Mouse (Mus musculus): Measurements from ENCODE around the gene Btnl2. TPM values are rescaled to one million over a fixed set of nuclear protein-coding genes. Genes with fewer than 3 reads are reported as not detected.

Gene Btnl2
- polyA plus RNA-seq, 1 experiment from 2014 or later: not detected

- Histone ChIP-seq H3K27ac (ENCODE audit: low read length) (no peak overlapping the region), H3K27me3 (ENCODE audit: insufficient read depth, low read length) (no peaks in the 10 kb centered on the region), H3K9ac (replicated peaks; ENCODE audit: low read length) (no peak overlapping the region), H3K9me3 (ENCODE audit: low read length) (no peaks in the 10 kb centered on the region), H3K36me3 (ENCODE audit: insufficient read depth, low read length) (no peaks in the 10 kb centered on the region), H3K4me2 (replicated peaks; ENCODE audit: low read depth, low read length) (no peak overlapping the region), H3K4me3 (ENCODE audit: low read length) (no peak overlapping the region), H3K4me1 (ENCODE audit: insufficient read depth, low read length) (0 out of 2 replicates have a peak, but pooled peaks cover 3% of the 10 kb centered on the region)
- WGBS: 34% methylated on average over 3 of the region's 3 CpGs
- no peak for ATAC-seq (ENCODE audit: low FRiP score, low TSS enrichment)
These were observed 41.2 kb upstream of the Btnl2 start for GRCm38 (mm10) chr17:34313393-34313792.

GRCm38 (mm10) chr17:34314286-34314685 is 40.3 kb upstream of the Btnl2 start:
- H3K4me2 ChIP-seq (replicated peaks; ENCODE audit: low read depth, low read length): no peak overlapping the region
- no peak overlapping the region for H3K27ac ChIP-seq (ENCODE audit: low read length)
- no peak overlapping the region for H3K9ac ChIP-seq (replicated peaks; ENCODE audit: low read length)
- 0 out of 2 replicates have a peak, but pooled peaks cover 1% of the 10 kb centered on the region for H3K4me1 ChIP-seq (ENCODE audit: insufficient read depth, low read length)
- no peaks in the 10 kb centered on the region for H3K36me3 ChIP-seq (ENCODE audit: insufficient read depth, low read length)
- no peaks in the 10 kb centered on the region for H3K27me3 ChIP-seq (ENCODE audit: insufficient read depth, low read length)
- H3K9me3 ChIP-seq (ENCODE audit: low read length): no peaks in the 10 kb centered on the region
- WGBS: 57% methylated on average over 9 of the region's 9 CpGs
- no peak overlapping the region for H3K4me3 ChIP-seq (ENCODE audit: low read length)
- no peak for ATAC-seq (ENCODE audit: low FRiP score, low TSS enrichment)

- no peaks in the 10 kb centered on the region for H3K4me1 ChIP-seq (ENCODE audit: insufficient read depth, low read length)
These were observed 39.1 kb upstream of the Btnl2 start for GRCm38 (mm10) chr17:34315512-34315911.

GRCm38 (mm10) chr17:34316697-34317096 is 37.9 kb upstream of the Btnl2 start:
- Histone ChIP-seq H3K4me3 (ENCODE audit: low read length) (no peak overlapping the region), H3K27me3 (ENCODE audit: insufficient read depth, low read length) (no peaks in the 10 kb centered on the region), H3K9ac (replicated peaks; ENCODE audit: low read length) (no peak overlapping the region), H3K36me3 (ENCODE audit: insufficient read depth, low read length) (no peaks in the 10 kb centered on the region), H3K9me3 (ENCODE audit: low read length) (no peaks in the 10 kb centered on the region), H3K27ac (ENCODE audit: low read length) (no peak overlapping the region), H3K4me1 (ENCODE audit: insufficient read depth, low read length) (no peaks in the 10 kb centered on the region), H3K4me2 (replicated peaks; ENCODE audit: low read depth, low read length) (no peak overlapping the region)
- 79% methylated on average over 2 of the region's 2 CpGs for WGBS
- no peak for ATAC-seq (ENCODE audit: low FRiP score, low TSS enrichment)

More at GRCm38 (mm10) chr17:34315512-34315911, 39.1 kb upstream of the Btnl2 start:
- no peak overlapping the region for H3K4me2 ChIP-seq (replicated peaks; ENCODE audit: low read depth, low read length)
- no peaks in the 10 kb centered on the region for H3K27me3 ChIP-seq (ENCODE audit: insufficient read depth, low read length)
- no peaks in the 10 kb centered on the region for H3K36me3 ChIP-seq (ENCODE audit: insufficient read depth, low read length)
- H3K27ac ChIP-seq (ENCODE audit: low read length): no peak overlapping the region
- no peak overlapping the region for H3K9ac ChIP-seq (replicated peaks; ENCODE audit: low read length)
- H3K9me3 ChIP-seq (ENCODE audit: low read length): no peaks in the 10 kb centered on the region
- no peak overlapping the region for H3K4me3 ChIP-seq (ENCODE audit: low read length)
- ATAC-seq (ENCODE audit: low FRiP score, low TSS enrichment): no peak
- 88% methylated on average over 1 of the region's 1 CpGs for WGBS

- no peaks in the 10 kb centered on the region for H3K9me3 ChIP-seq (ENCODE audit: low read length)
- H3K9ac ChIP-seq (replicated peaks; ENCODE audit: low read length): no peak overlapping the region
- no peak for ATAC-seq (ENCODE audit: low FRiP score, low TSS enrichment)
- no peaks in the 10 kb centered on the region for H3K36me3 ChIP-seq (ENCODE audit: insufficient read depth, low read length)
- no peaks in the 10 kb centered on the region for H3K4me1 ChIP-seq (ENCODE audit: insufficient read depth, low read length)
- no peak overlapping the region for H3K4me3 ChIP-seq (ENCODE audit: low read length)
- WGBS: 30% methylated on average over 2 of the region's 2 CpGs
- H3K4me2 ChIP-seq (replicated peaks; ENCODE audit: low read depth, low read length): no peak overlapping the region
- H3K27ac ChIP-seq (ENCODE audit: low read length): no peak overlapping the region
- no peaks in the 10 kb centered on the region for H3K27me3 ChIP-seq (ENCODE audit: insufficient read depth, low read length)
These were observed 37.3 kb upstream of the Btnl2 start for GRCm38 (mm10) chr17:34317275-34317674.

- ATAC-seq (ENCODE audit: low FRiP score, low TSS enrichment): no peak
- Histone ChIP-seq H3K27me3 (ENCODE audit: insufficient read depth, low read length) (no peaks in the 10 kb centered on the region), H3K36me3 (ENCODE audit: insufficient read depth, low read length) (no peaks in the 10 kb centered on the region), H3K4me1 (ENCODE audit: insufficient read depth, low read length) (0 out of 2 replicates have a peak, but pooled peaks cover 4% of the 10 kb centered on the region), H3K27ac (ENCODE audit: low read length) (no peak within 1 kb of the TSS), H3K4me2 (replicated peaks; ENCODE audit: low read depth, low read length) (no peak within 1 kb of the TSS), H3K9ac (replicated peaks; ENCODE audit: low read length) (no peak within 1 kb of the TSS), H3K9me3 (ENCODE audit: low read length) (no peaks in the 10 kb centered on the region), H3K4me3 (ENCODE audit: low read length) (no peak within 1 kb of the TSS)
- WGBS: 43% methylated on average over 4 of the region's 4 CpGs
These were observed 29.2 kb upstream of the Btnl2 start, which contains the start of gene H2-Eb2 for GRCm38 (mm10) chr17:34325436-34325835. H2-Eb2 (plus strand) TSS chr17:34325665.

GRCm38 (mm10) chr17:34326373-34326772 is 28.2 kb upstream of the Btnl2 start:
- no peak overlapping the region for H3K9ac ChIP-seq (replicated peaks; ENCODE audit: low read length)
- no peak overlapping the region for H3K4me2 ChIP-seq (replicated peaks; ENCODE audit: low read depth, low read length)
- WGBS: 86% methylated on average over 3 of the region's 3 CpGs
- no peaks in the 10 kb centered on the region for H3K9me3 ChIP-seq (ENCODE audit: low read length)
- no peaks in the 10 kb centered on the region for H3K36me3 ChIP-seq (ENCODE audit: insufficient read depth, low read length)
- no peaks in the 10 kb centered on the region for H3K27me3 ChIP-seq (ENCODE audit: insufficient read depth, low read length)
- H3K4me3 ChIP-seq (ENCODE audit: low read length): no peak overlapping the region
- H3K27ac ChIP-seq (ENCODE audit: low read length): no peak overlapping the region
- no peak for ATAC-seq (ENCODE audit: low FRiP score, low TSS enrichment)
- 0 out of 2 replicates have a peak, but pooled peaks cover 4% of the 10 kb centered on the region for H3K4me1 ChIP-seq (ENCODE audit: insufficient read depth, low read length)

- no peaks in the 10 kb centered on the region for H3K27me3 ChIP-seq (ENCODE audit: insufficient read depth, low read length)
- no peak overlapping the region for H3K9ac ChIP-seq (replicated peaks; ENCODE audit: low read length)
- H3K36me3 ChIP-seq (ENCODE audit: insufficient read depth, low read length): no peaks in the 10 kb centered on the region
- H3K4me3 ChIP-seq (ENCODE audit: low read length): no peak overlapping the region
- H3K4me1 ChIP-seq (ENCODE audit: insufficient read depth, low read length): 0 out of 2 replicates have a peak, but pooled peaks cover 4% of the 10 kb centered on the region
- WGBS: 57% methylated on average over 2 of the region's 2 CpGs
- no peak for ATAC-seq (ENCODE audit: low FRiP score, low TSS enrichment)
- no peak overlapping the region for H3K27ac ChIP-seq (ENCODE audit: low read length)
- H3K9me3 ChIP-seq (ENCODE audit: low read length): no peaks in the 10 kb centered on the region
- H3K4me2 ChIP-seq (replicated peaks; ENCODE audit: low read depth, low read length): no peak overlapping the region
These were observed 24.8 kb upstream of the Btnl2 start for GRCm38 (mm10) chr17:34329807-34330206.

GRCm38 (mm10) chr17:34331200-34331599 is 23.4 kb upstream of the Btnl2 start:
- Histone ChIP-seq H3K4me1 (ENCODE audit: insufficient read depth, low read length) (0 out of 2 replicates have a peak, but pooled peaks cover 4% of the 10 kb centered on the region), H3K36me3 (ENCODE audit: insufficient read depth, low read length) (no peaks in the 10 kb centered on the region), H3K9ac (replicated peaks; ENCODE audit: low read length) (no peak overlapping the region), H3K9me3 (ENCODE audit: low read length) (no peaks in the 10 kb centered on the region), H3K27ac (ENCODE audit: low read length) (no peak overlapping the region), H3K4me3 (ENCODE audit: low read length) (no peak overlapping the region), H3K27me3 (ENCODE audit: insufficient read depth, low read length) (no peaks in the 10 kb centered on the region), H3K4me2 (replicated peaks; ENCODE audit: low read depth, low read length) (no peak overlapping the region)
- WGBS: 96% methylated on average over 1 of the region's 1 CpGs
- ATAC-seq (ENCODE audit: low FRiP score, low TSS enrichment): no peak

- no peak for ATAC-seq (ENCODE audit: low FRiP score, low TSS enrichment)
- 59% methylated on average over 3 of the region's 3 CpGs for WGBS
- no peaks in the 10 kb centered on the region for H3K36me3 ChIP-seq (ENCODE audit: insufficient read depth, low read length)
These were observed 13.8 kb upstream of the Btnl2 start for GRCm38 (mm10) chr17:34340619-34341402.

More at GRCm38 (mm10) chr17:34340619-34341402, 13.8 kb upstream of the Btnl2 start:
- no peak overlapping the region for H3K27ac ChIP-seq (ENCODE audit: low read length)
- H3K4me3 ChIP-seq (ENCODE audit: low read length): no peak overlapping the region
- H3K4me1 ChIP-seq (ENCODE audit: insufficient read depth, low read length): no peaks in the 10 kb centered on the region
- H3K4me2 ChIP-seq (replicated peaks; ENCODE audit: low read depth, low read length): no peak overlapping the region
- 0 out of 2 replicates have a peak, but pooled peaks cover 3% of the 10 kb centered on the region for H3K27me3 ChIP-seq (ENCODE audit: insufficient read depth, low read length)
- no peaks in the 10 kb centered on the region for H3K9me3 ChIP-seq (ENCODE audit: low read length)
- H3K9ac ChIP-seq (replicated peaks; ENCODE audit: low read length): no peak overlapping the region
